Mouse (Mus musculus) spleen, adult 2 months (tissue): ENCODE results near the gene Brix1. TPM values are rescaled to one million over a fixed set of nuclear protein-coding genes. Genes with fewer than 3 reads are reported as not detected.

ENCODE experiments used
- DNase-seq, 2 experiments: peaks; one replicate each; pipeline versions ENCODE4 v3.0.0 to v3.0.0-alpha.2; 2012 to 2021; ENCODE audit warnings: low spot score in 2 of 2, low read depth in 1 of 2
- H3K27ac ChIP-seq: fragments of 200-500 bp; 2 replicates; pipeline ENCODE4 v1.5.1; 2012; ENCODE audit warnings: low read length, inconsistent platforms; ENCODE audit not compliant: insufficient read depth
- H3K27me3 ChIP-seq: fragments of 200-500 bp; 2 replicates; pipeline ENCODE4 v1.6.1; 2012; ENCODE audit warnings: mild to moderate bottlenecking, moderate library complexity, low read length, inconsistent platforms; ENCODE audit not compliant: control insufficient read depth, insufficient read depth
- H3K36me3 ChIP-seq: fragments of 200-500 bp; 2 replicates; pipeline ENCODE4 v1.6.1; 2012; ENCODE audit warnings: mild to moderate bottlenecking, low read length, inconsistent platforms; ENCODE audit not compliant: control insufficient read depth, insufficient read depth
- H3K4me1 ChIP-seq: fragments of 200-500 bp; 2 replicates; pipeline ENCODE4 v1.6.1; 2011; ENCODE audit warnings: inconsistent platforms; ENCODE audit not compliant: control insufficient read depth, insufficient read depth, insufficient read length
- H3K4me3 ChIP-seq: fragments of 200-500 bp; 2 replicates; pipeline ENCODE4 v1.5.1; 2011; ENCODE audit warnings: mild to moderate bottlenecking, inconsistent platforms; ENCODE audit not compliant: insufficient read depth, insufficient read length; ENCODE audit errors: extremely low read depth
- CTCF ChIP-seq: fragments of 200-500 bp; IDR thresholded peaks from 2 replicates; pipeline ENCODE4 v1.5.1; 2011; ENCODE audit warnings: mild to moderate bottlenecking, inconsistent platforms; ENCODE audit not compliant: insufficient read depth, insufficient read length, insufficient replicate concordance; ENCODE audit errors: extremely low read depth
- POLR2A ChIP-seq: fragments of 200-500 bp; IDR thresholded peaks from 2 replicates; pipeline ENCODE4 v1.6.1; 2011; ENCODE audit warnings: low read depth, low read length, inconsistent platforms
- WGBS: fragments of 180-500 bp; shearing (Covaris S2); methylation state at CpG from one replicate; pipeline ENCODE4 v1.1.7; 2018; 5-methylcytosine and 5-hydroxymethylcytosine counted together
- polyA plus RNA-seq: library from polyadenylated mRNA; depleted of rRNA; stranded (reverse); fragments of >200 nt; gene quantifications from 2 replicates; pipeline ENCODE4 v1.2.3, GENCODE M21; 2012; rRNA removed

The Brix1 gene
- polyA plus RNA-seq, 1 experiment, result 0.63 TPM

- TF ChIP-seq CTCF, result no peak
- TF ChIP-seq POLR2A, result no peak
- no peaks in the 10 kb centered on the region for H3K36me3 ChIP-seq
- WGBS, result 90% methylated on average over 6 of the region's 6 CpGs
- no peak for DNase-seq
- H3K27ac ChIP-seq, result no peak overlapping the region
- no peak overlapping the region for H3K4me3 ChIP-seq
- H3K27me3 ChIP-seq, result no peaks in the 10 kb centered on the region
- H3K4me1 ChIP-seq, result no peaks in the 10 kb centered on the region
Observed at GRCm38 (mm10) chr15:10426124-10426523, 59.6 kb downstream of the Brix1 start.

Other genes starting within 250 kb of the Brix1 start
- gene Gm21973, start 160.6 kb downstream of the Brix1 start, polyA plus RNA-seq, result not detected in 2 replicates
- not detected in 2 replicates for gene Agxt2, start 127.4 kb downstream of the Brix1 start, polyA plus RNA-seq
- gene Dnajc21, start 15.4 kb downstream of the Brix1 start, polyA plus RNA-seq, result 0.63 and 0.90 TPM in 2 replicates
- gene Rad1, start 71 bp upstream of the Brix1 start, polyA plus RNA-seq, result 7.7 and 8.0 TPM in 2 replicates
- gene Ttc23l, start 72.7 kb upstream of the Brix1 start, polyA plus RNA-seq, result not detected in 2 replicates
- gene Rai14, start 228.7 kb upstream of the Brix1 start, polyA plus RNA-seq, result 2.3 and 3.6 TPM in 2 replicates